Mouse (Mus musculus) ovary, adult 18-20 months (tissue): Measurements from ENCODE around the gene Pum2.

ENCODE experiments used
- DNase-seq: peaks from one replicate; pipeline ENCODE4 v3.0.0; 2022; ENCODE audit warnings: low spot score, mixed read lengths

Gene Pum2

GRCm38 (mm10) chr12:8797936-8798335 lies 124.0 kb downstream of the Pum2 start:
- no peak for DNase-seq

GRCm38 (mm10) chr12:8798486-8799020 lies 124.6 kb downstream of the Pum2 start:
- DNase-seq = no peak
